Mouse (Mus musculus) liver, embryonic 11.5 days (tissue): ENCODE measurements around the gene Zmynd8. TPM values are rescaled to one million over a fixed set of nuclear protein-coding genes. Genes with fewer than 3 reads are reported as not detected.
"Not testable (repeated sequence)": the region's sequence is repeated elsewhere in the genome, so short reads cannot be mapped to it uniquely, and the experiment has no call there.

Experiments
- ATAC-seq: fragments of 200-750 bp; cut with Nextera tagmentation; replicated peaks from 2 replicates; pipeline ENCODE4 v1.8.0; 2017; ENCODE audit warnings: moderate number of reproducible peaks, mild to moderate bottlenecking, moderate TSS enrichment, moderate library complexity; ENCODE audit not compliant: low FRiP score
- DNase-seq: peaks from one replicate; pipeline ENCODE4 v3.0.0-alpha.2; 2017; ENCODE audit warnings: low spot score
- H3K27ac ChIP-seq: fragments of 300-500 bp; sonication (generic); 2 replicates; pipeline ENCODE4 v1.5.1; 2014; ENCODE audit warnings: mild to moderate bottlenecking, low read depth, low read length, control low read depth
- H3K27me3 ChIP-seq: fragments of 300-500 bp; sonication (generic); replicated peaks from 2 replicates; pipeline ENCODE4 v1.6.1; 2014; ENCODE audit warnings: low read length, mixed read lengths; ENCODE audit not compliant: control insufficient read depth, insufficient read depth
- H3K36me3 ChIP-seq: fragments of 300-500 bp; sonication (generic); 2 replicates; pipeline ENCODE4 v1.6.1; 2014; ENCODE audit warnings: mild to moderate bottlenecking, low read length, moderate library complexity, mixed read lengths; ENCODE audit not compliant: control insufficient read depth, insufficient read depth
- H3K4me1 ChIP-seq: fragments of 300-500 bp; sonication (generic); replicated peaks from 2 replicates; pipeline ENCODE4 v1.6.1; 2014; ENCODE audit warnings: low read length, mixed read lengths; ENCODE audit not compliant: control insufficient read depth, insufficient read depth
- H3K4me2 ChIP-seq: fragments of 300-500 bp; sonication (generic); 2 replicates; pipeline ENCODE4 v1.6.1; 2014; ENCODE audit warnings: mild to moderate bottlenecking, control low read depth, moderate library complexity
- H3K4me3 ChIP-seq: fragments of 300-500 bp; sonication (generic); 2 replicates; pipeline ENCODE4 v1.5.1; 2014; ENCODE audit warnings: low read depth, low read length, control low read depth
- H3K9ac ChIP-seq: fragments of 300-500 bp; sonication (generic); 2 replicates; pipeline ENCODE4 v1.6.1; 2014; ENCODE audit warnings: low read depth, low read length, control low read depth
- H3K9me3 ChIP-seq: fragments of 300-500 bp; sonication (generic); 2 replicates; pipeline ENCODE4 v1.6.1; 2016; ENCODE audit warnings: low read length, inconsistent platforms, mixed read lengths; ENCODE audit not compliant: control insufficient read depth
- WGBS: fragments of 180-500 bp; shearing (Covaris S2); extraction: QIAGEN DNeasy Blood & Tissue Kit; methylation state at CpG from one replicate; pipeline ENCODE4 v1.1.7; 2014; 5-methylcytosine and 5-hydroxymethylcytosine counted together
- polyA plus RNA-seq: library from polyadenylated mRNA; unstranded; fragments of >200 nt; fragmentation: Nextera tagmentation; extraction: Ambion mirVana; gene quantifications from 2 replicates; pipeline ENCODE4 v1.2.1, GENCODE M21; 2014

The Zmynd8 gene
- polyA plus RNA-seq, 1 experiment from 2014 or later, result 55.8 TPM

GRCm38 (mm10) chr2:165811536-165811935 lies 87.3 kb downstream of the Zmynd8 start:
- H3K4me3 ChIP-seq, result no peak overlapping the region
- no peak overlapping the region for H3K27ac ChIP-seq
- no peak for ATAC-seq
- no peaks in the 10 kb centered on the region for H3K9me3 ChIP-seq
- H3K27me3 ChIP-seq, result no peaks in the 10 kb centered on the region
- no peak overlapping the region for H3K4me2 ChIP-seq
- no peaks in the 10 kb centered on the region for H3K4me1 ChIP-seq
- H3K36me3 ChIP-seq, result peaks cover 67% of the 10 kb centered on the region
- 67% methylated on average over 5 of the region's 5 CpGs for WGBS
- no peak for DNase-seq
- H3K9ac ChIP-seq, result no peak overlapping the region

DNA sequence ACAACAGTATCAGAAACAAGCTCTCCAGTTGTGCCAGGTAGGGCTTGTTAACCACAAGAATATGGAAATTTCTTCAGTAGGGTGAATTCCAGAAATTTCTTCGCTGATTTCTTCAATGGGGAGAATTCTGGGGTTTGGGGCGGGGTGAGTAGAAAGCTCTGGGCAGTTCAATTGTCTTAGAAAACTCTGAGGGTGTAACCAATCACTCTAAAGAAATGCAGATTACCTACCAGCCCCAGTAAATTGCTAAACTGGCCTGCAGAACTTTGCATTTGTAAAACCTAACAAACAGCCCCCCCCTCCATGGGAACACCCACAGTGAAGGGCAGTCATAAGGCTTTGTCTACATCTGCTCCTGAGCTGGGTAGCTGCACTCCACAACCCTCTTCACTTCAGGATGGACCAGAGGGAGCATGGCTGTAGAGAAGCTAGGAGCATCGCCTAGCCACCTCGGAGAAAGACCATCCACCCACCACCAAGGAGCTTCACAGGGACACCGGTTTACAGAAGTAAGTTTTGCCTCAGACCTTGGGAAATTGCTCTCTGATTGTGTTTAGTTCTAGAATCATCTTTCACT lies 88.8 kb downstream of the Zmynd8 start:
- Histone ChIP-seq H3K9me3 (no peaks in the 10 kb centered on the region), H3K27me3 (no peaks in the 10 kb centered on the region), H3K9ac (no peak overlapping the region), H3K36me3 (peaks cover 75% of the 10 kb centered on the region), H3K27ac (no peak overlapping the region), H3K4me2 (no peak overlapping the region), H3K4me1 (no peaks in the 10 kb centered on the region), H3K4me3 (no peak overlapping the region)
- ATAC-seq (no peak), DNase-seq (no peak)
- 90% methylated on average over 5 of the region's 5 CpGs for WGBS

DNA sequence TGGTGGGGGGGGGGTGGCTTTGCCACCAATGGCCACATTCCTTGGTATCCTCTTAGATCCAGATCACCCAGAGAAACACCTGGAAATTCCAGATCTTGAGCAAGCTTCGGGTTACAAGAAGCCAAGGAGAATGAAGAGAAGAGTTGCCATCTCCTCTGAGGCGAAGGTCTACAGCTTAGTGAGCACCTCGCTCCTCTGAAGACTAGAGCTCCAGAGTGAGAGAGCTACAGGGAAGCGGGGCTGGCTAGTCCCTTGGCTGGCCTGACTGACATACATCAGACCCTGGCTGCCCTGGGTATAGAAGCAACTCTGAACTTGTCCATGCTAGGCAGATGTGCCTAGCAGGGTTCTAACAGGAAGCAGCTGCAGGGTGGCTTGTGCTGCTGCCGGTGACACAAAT lies 89.7 kb downstream of the Zmynd8 start:
- WGBS, result 92% methylated on average over 5 of the region's 5 CpGs
- no peak for ATAC-seq

GRCm38 (mm10) chr2:165808179-165808975 lies 90.4 kb downstream of the Zmynd8 start:
- H3K4me1 ChIP-seq, result no peaks in the 10 kb centered on the region
- H3K36me3 ChIP-seq, result peaks cover 71% of the 10 kb centered on the region
- no peak overlapping the region for H3K9ac ChIP-seq
- H3K27me3 ChIP-seq, result no peaks in the 10 kb centered on the region
- ATAC-seq (no peak), DNase-seq (no peak)
- no peak overlapping the region for H3K4me2 ChIP-seq
- WGBS, result 96% methylated on average over 12 of the region's 12 CpGs
- H3K27ac ChIP-seq, result no peak overlapping the region
- H3K4me3 ChIP-seq, result no peak overlapping the region
- H3K9me3 ChIP-seq, result no peaks in the 10 kb centered on the region

More for the DNA sequence above, 89.7 kb downstream of the Zmynd8 start:
- Histone ChIP-seq H3K4me3 (no peak overlapping the region), H3K9me3 (no peaks in the 10 kb centered on the region), H3K4me2 (no peak overlapping the region), H3K27ac (no peak overlapping the region), H3K27me3 (no peaks in the 10 kb centered on the region), H3K9ac (no peak overlapping the region), H3K36me3 (peaks cover 74% of the 10 kb centered on the region), H3K4me1 (no peaks in the 10 kb centered on the region)
- DNase-seq, result no peak

GRCm38 (mm10) chr2:165800174-165800573 lies 98.6 kb downstream of the Zmynd8 start:
- not testable (repeated sequence) for H3K9me3 ChIP-seq, H3K4me3 ChIP-seq, ATAC-seq, H3K27me3 ChIP-seq, H3K27ac ChIP-seq, H3K4me2 ChIP-seq, H3K9ac ChIP-seq, DNase-seq, H3K4me1 ChIP-seq
- peaks cover 51% of the 10 kb centered on the region for H3K36me3 ChIP-seq
- 93% methylated on average over 3 of the region's 3 CpGs for WGBS

DNA sequence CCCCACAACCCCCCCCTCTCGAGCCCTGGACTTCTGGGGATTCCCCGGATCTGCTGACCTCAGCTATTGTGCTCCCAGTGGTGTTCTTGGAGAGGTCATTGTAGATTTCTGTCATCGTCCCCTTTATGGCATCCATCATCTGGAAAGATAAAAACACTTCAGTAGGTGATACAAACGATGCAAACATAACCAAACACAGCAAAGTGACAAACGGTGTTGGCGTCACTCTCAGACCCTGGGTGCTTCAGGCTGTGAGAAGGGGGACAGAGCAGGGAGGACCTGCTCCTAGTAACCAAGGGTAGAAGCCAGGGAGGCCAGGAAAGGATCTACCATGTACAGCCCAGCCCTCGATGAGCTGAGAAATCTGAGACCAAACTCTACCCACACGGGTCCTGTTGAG lies 100.9 kb downstream of the Zmynd8 start:
- DNase-seq (no peak), ATAC-seq (no peak)
- H3K9ac ChIP-seq, result no peak overlapping the region
- peaks cover 54% of the 10 kb centered on the region for H3K36me3 ChIP-seq
- H3K4me1 ChIP-seq, result peaks cover 5% of the 10 kb centered on the region
- no peak overlapping the region for H3K4me2 ChIP-seq
- WGBS, result 83% methylated on average over 8 of the region's 8 CpGs
- H3K27ac ChIP-seq, result no peak overlapping the region
- H3K9me3 ChIP-seq, result no peaks in the 10 kb centered on the region
- no peak overlapping the region for H3K4me3 ChIP-seq
- no peaks in the 10 kb centered on the region for H3K27me3 ChIP-seq

- Histone ChIP-seq H3K9ac (no peak overlapping the region), H3K27me3 (no peaks in the 10 kb centered on the region), H3K4me2 (no peak overlapping the region), H3K4me3 (no peak overlapping the region), H3K4me1 (peaks cover 7% of the 10 kb centered on the region), H3K36me3 (peaks cover 58% of the 10 kb centered on the region), H3K27ac (no peak overlapping the region), H3K9me3 (no peaks in the 10 kb centered on the region)
- WGBS, result 41% methylated on average over 3 of the region's 3 CpGs
- no peak for DNase-seq
- peak; percentile 61 for ATAC-seq
These were observed 105.6 kb downstream of the Zmynd8 start for GRCm38 (mm10) chr2:165793283-165793638.

- Histone ChIP-seq H3K27me3 (no peaks in the 10 kb centered on the region), H3K27ac (no peak overlapping the region), H3K9me3 (no peaks in the 10 kb centered on the region), H3K9ac (no peak overlapping the region), H3K4me2 (no peak overlapping the region), H3K4me1 (peaks cover 7% of the 10 kb centered on the region), H3K36me3 (peaks cover 61% of the 10 kb centered on the region), H3K4me3 (no peak overlapping the region)
- 68% methylated on average over 25 of the region's 25 CpGs for WGBS
- DNase-seq, result no peak
- no peak for ATAC-seq
These were observed 106.2 kb downstream of the Zmynd8 start for GRCm38 (mm10) chr2:165792431-165793282.
